Mouse (Mus musculus) megakaryocyte-erythroid progenitor cell, adult 5-6 weeks (primary cell): ENCODE data around the gene Tcf3. TPM values are rescaled to one million over a fixed set of nuclear protein-coding genes. Genes with fewer than 3 reads are reported as not detected.

Experiments used
- ATAC-seq: replicated peaks from 2 replicates; pipeline ENCODE4 v1.8.0; 2016; ENCODE audit warnings: mild to moderate bottlenecking, inconsistent platforms; ENCODE audit not compliant: severe bottlenecking, poor library complexity, low FRiP score, low TSS enrichment
- total RNA-seq, 2 experiments: library from RNA; stranded (forward) in 1 of 2; stranded (reverse) in 1 of 2; fragments of 200-1000, 215-1000 nt in 1 of 2; fragments of >200 nt in 1 of 2; fragmentation: Nextera tagmentation in 1 of 2; gene quantifications; 2 replicates each; pipeline ENCODE4 v1.2.3; 2014 to 2017

The Tcf3 gene
- total RNA-seq, 2 experiments from 2014 or later, result 99.8 to 175 TPM

DNA sequence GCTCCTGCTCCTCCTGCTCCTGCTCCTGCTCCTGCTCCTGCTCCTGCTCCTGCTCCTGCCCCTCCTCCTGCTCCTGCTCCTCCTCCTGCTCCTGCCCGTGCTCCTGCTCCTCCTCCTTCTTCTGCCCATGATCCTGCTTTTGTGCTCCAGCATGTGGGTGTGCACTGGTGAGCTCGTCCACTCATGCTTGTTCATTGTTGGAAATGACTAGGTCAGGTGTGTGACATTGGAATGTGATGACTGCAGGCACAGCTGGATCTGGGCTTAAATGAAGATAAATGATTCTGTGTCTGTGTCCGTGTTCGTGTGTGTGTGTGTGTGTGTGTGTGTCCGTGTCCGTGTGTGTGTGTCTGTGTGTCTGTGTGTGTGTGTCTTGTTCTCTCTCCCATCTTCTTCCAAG is 65.1 kb downstream of the Tcf3 start:
- no peak for ATAC-seq

DNA sequence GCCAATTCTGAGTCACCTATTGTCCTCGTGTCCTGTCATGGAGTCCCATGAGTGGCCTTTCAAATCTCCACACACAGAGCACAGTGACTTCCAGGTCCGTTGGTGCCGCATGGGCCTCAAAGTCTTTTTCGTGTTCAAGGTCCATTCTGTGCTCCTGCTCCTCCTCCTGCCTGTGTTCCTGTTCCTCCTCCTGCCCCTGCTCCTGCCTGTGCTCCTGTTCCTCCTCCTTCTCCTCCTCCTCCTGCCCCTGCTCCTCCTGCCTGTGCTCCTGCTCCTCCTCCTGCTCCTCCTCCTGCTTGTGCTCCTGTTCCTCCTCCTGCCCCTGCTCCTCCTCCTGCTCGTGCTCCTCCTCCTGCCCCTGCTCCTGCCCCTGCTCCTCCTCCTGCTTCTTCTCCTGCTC is 65.5 kb downstream of the Tcf3 start:
- ATAC-seq, result no peak

DNA sequence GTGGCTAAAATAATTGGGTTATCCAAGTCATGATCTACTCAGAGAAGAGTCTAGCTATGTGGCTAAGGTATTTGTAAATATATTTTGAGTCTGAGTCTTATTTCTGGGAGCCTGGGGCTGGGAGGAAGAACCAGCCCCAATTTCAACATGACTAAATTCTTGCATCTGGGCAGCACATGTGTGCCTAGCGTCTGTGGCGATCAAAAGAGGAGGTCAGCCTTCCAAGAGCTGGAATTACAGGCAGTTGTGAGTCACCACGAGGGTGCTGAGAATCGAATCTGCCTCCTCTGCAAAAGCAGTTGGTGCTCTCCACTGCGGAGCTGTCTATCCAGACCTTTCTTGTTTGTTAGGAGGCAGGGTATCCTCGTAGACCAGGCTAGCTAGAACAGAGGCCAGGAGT is 67.7 kb downstream of the Tcf3 start:
- no peak for ATAC-seq

DNA sequence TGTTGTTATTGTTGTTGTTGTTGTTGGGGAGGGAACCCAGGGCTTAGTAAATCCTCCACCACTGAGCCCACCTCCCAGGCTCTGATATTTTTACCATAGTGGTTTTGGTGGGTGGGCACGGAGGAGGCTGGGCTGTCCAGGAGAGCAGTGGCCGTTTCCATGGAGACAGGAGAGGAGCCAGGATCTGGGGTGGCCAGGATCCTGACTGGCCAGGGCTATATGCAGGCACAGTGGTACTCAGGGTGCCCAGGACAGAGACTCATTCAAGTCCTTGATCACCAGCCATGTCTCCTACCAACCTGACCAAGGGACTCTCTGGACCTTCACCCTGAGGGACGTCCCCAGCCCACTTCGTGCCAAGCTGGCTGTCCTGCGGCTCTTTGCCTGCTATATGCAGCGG is 69.7 kb downstream of the Tcf3 start:
- ATAC-seq, result no peak

Other genes with a start within 250 kb of the Tcf3 start
- 60.8 and 124 TPM in 2 replicates for gene Mum1, start 207.2 kb downstream of the Tcf3 start, total RNA-seq (2014; fragmentation: Nextera tagmentation)
- gene Mum1, start 207.2 kb downstream of the Tcf3 start, total RNA-seq (2017), result 44.2 and 49.0 TPM in 2 replicates
- 196 and 302 TPM in 2 replicates for gene Ndufs7, start 184.5 kb downstream of the Tcf3 start, total RNA-seq (2014; fragmentation: Nextera tagmentation)
- gene Ndufs7, start 184.5 kb downstream of the Tcf3 start, total RNA-seq (2017), result 103 and 168 TPM in 2 replicates
- gene Gamt, start 172.6 kb downstream of the Tcf3 start, total RNA-seq (2014; fragmentation: Nextera tagmentation), result 1.2 and 1.7 TPM in 2 replicates
- gene Gamt, start 172.6 kb downstream of the Tcf3 start, total RNA-seq (2017), result 2.1 and 3.0 TPM in 2 replicates
- 152 and 163 TPM in 2 replicates for gene Dazap1, start 172.2 kb downstream of the Tcf3 start, total RNA-seq (2014; fragmentation: Nextera tagmentation)
- 269 and 335 TPM in 2 replicates for gene Dazap1, start 172.2 kb downstream of the Tcf3 start, total RNA-seq (2017)
- gene Rps15, start 141.2 kb downstream of the Tcf3 start, total RNA-seq (2014; fragmentation: Nextera tagmentation), result 4,307 and 4,493 TPM in 2 replicates
- gene Rps15, start 141.2 kb downstream of the Tcf3 start, total RNA-seq (2017), result 2,815 and 2,969 TPM in 2 replicates
- gene Apc2, start 137.7 kb downstream of the Tcf3 start, total RNA-seq (2014; fragmentation: Nextera tagmentation), result 0.07 TPM in 1 of 2 replicates, not detected in the other
- not detected in 2 replicates for gene Apc2, start 137.7 kb downstream of the Tcf3 start, total RNA-seq (2017)
- 34.1 and 50.4 TPM in 2 replicates for gene 2310011J03Rik, start 113.1 kb downstream of the Tcf3 start, total RNA-seq (2014; fragmentation: Nextera tagmentation)
- 16.6 and 21.3 TPM in 2 replicates for gene 2310011J03Rik, start 113.1 kb downstream of the Tcf3 start, total RNA-seq (2017)
- 16.1 and 23.0 TPM in 2 replicates for gene Pcsk4, start 104.1 kb downstream of the Tcf3 start, total RNA-seq (2014; fragmentation: Nextera tagmentation)
- gene Pcsk4, start 104.1 kb downstream of the Tcf3 start, total RNA-seq (2017), result 1.6 and 2.6 TPM in 2 replicates
- gene Reep6, start 103.7 kb downstream of the Tcf3 start, total RNA-seq (2014; fragmentation: Nextera tagmentation), result 23.1 and 23.7 TPM in 2 replicates
- gene Reep6, start 103.7 kb downstream of the Tcf3 start, total RNA-seq (2017), result 2.7 and 6.8 TPM in 2 replicates
- gene Adamtsl5, start 85.2 kb downstream of the Tcf3 start, total RNA-seq (2014; fragmentation: Nextera tagmentation), result 1.5 and 3.3 TPM in 2 replicates
- gene Adamtsl5, start 85.2 kb downstream of the Tcf3 start, total RNA-seq (2017), result 0.30 and 2.3 TPM in 2 replicates
- 0.79 TPM in 1 of 2 replicates, not detected in the other for gene Plk5, start 77.2 kb downstream of the Tcf3 start, total RNA-seq (2014; fragmentation: Nextera tagmentation)
- not detected in 2 replicates for gene Plk5, start 77.2 kb downstream of the Tcf3 start, total RNA-seq (2017)
- 8.0 and 9.1 TPM in 2 replicates for gene Mex3d, start 46.0 kb downstream of the Tcf3 start, total RNA-seq (2014; fragmentation: Nextera tagmentation)
- gene Mex3d, start 46.0 kb downstream of the Tcf3 start, total RNA-seq (2017), result 13.0 and 14.7 TPM in 2 replicates
- gene Mbd3, start 34.1 kb downstream of the Tcf3 start, total RNA-seq (2014; fragmentation: Nextera tagmentation), result 105 and 113 TPM in 2 replicates
- 80.0 and 93.8 TPM in 2 replicates for gene Mbd3, start 34.1 kb downstream of the Tcf3 start, total RNA-seq (2017)
- gene Uqcr11, start 26.8 kb downstream of the Tcf3 start, total RNA-seq (2014; fragmentation: Nextera tagmentation), result 485 and 702 TPM in 2 replicates
- 241 and 254 TPM in 2 replicates for gene Uqcr11, start 26.8 kb downstream of the Tcf3 start, total RNA-seq (2017)
- not detected in 2 replicates for gene Onecut3, start 61.2 kb upstream of the Tcf3 start, total RNA-seq (2014; fragmentation: Nextera tagmentation)
- not detected in 2 replicates for gene Onecut3, start 61.2 kb upstream of the Tcf3 start, total RNA-seq (2017)
- not detected in 2 replicates for gene Atp8b3, start 105.5 kb upstream of the Tcf3 start, total RNA-seq (2014; fragmentation: Nextera tagmentation)
- not detected in 2 replicates for gene Atp8b3, start 105.5 kb upstream of the Tcf3 start, total RNA-seq (2017)
- 52.1 and 57.1 TPM in 2 replicates for gene Rexo1, start 127.9 kb upstream of the Tcf3 start, total RNA-seq (2014; fragmentation: Nextera tagmentation)
- gene Rexo1, start 127.9 kb upstream of the Tcf3 start, total RNA-seq (2017), result 9.8 and 15.3 TPM in 2 replicates
- gene Klf16, start 143.7 kb upstream of the Tcf3 start, total RNA-seq (2014; fragmentation: Nextera tagmentation), result 21.0 and 24.9 TPM in 2 replicates
- 7.2 and 14.6 TPM in 2 replicates for gene Klf16, start 143.7 kb upstream of the Tcf3 start, total RNA-seq (2017)
- 55.0 and 63.1 TPM in 2 replicates for gene Abhd17a, start 156.7 kb upstream of the Tcf3 start, total RNA-seq (2014; fragmentation: Nextera tagmentation)
- gene Abhd17a, start 156.7 kb upstream of the Tcf3 start, total RNA-seq (2017), result 13.7 and 19.4 TPM in 2 replicates
- 56.1 and 71.8 TPM in 2 replicates for gene Scamp4, start 169.2 kb upstream of the Tcf3 start, total RNA-seq (2014; fragmentation: Nextera tagmentation)
- 12.7 and 23.3 TPM in 2 replicates for gene Scamp4, start 169.2 kb upstream of the Tcf3 start, total RNA-seq (2017)
- gene Adat3, start 169.2 kb upstream of the Tcf3 start, total RNA-seq (2014; fragmentation: Nextera tagmentation), result 2.7 and 9.1 TPM in 2 replicates
- gene Adat3, start 169.2 kb upstream of the Tcf3 start, total RNA-seq (2017), result 11.0 TPM in 1 of 2 replicates, not detected in the other
- gene Gm49322, start 172.4 kb upstream of the Tcf3 start, total RNA-seq (2014; fragmentation: Nextera tagmentation), result 0.68 and 1.6 TPM in 2 replicates
- 0.08 and 0.42 TPM in 2 replicates for gene Gm49322, start 172.4 kb upstream of the Tcf3 start, total RNA-seq (2017)
- 70.2 and 93.3 TPM in 2 replicates for gene Csnk1g2, start 189.2 kb upstream of the Tcf3 start, total RNA-seq (2014; fragmentation: Nextera tagmentation)
- gene Csnk1g2, start 189.2 kb upstream of the Tcf3 start, total RNA-seq (2017), result 117 and 120 TPM in 2 replicates
- 27.4 and 32.0 TPM in 2 replicates for gene Btbd2, start 223.4 kb upstream of the Tcf3 start, total RNA-seq (2014; fragmentation: Nextera tagmentation)
- 11.8 and 14.8 TPM in 2 replicates for gene Btbd2, start 223.4 kb upstream of the Tcf3 start, total RNA-seq (2017)
- 149 and 158 TPM in 2 replicates for gene Mknk2, start 244.5 kb upstream of the Tcf3 start, total RNA-seq (2014; fragmentation: Nextera tagmentation)
- 78.4 and 117 TPM in 2 replicates for gene Mknk2, start 244.5 kb upstream of the Tcf3 start, total RNA-seq (2017)